ENCODE assay signal across 10 mouse cellular contexts in genomic region chr10:96826234-96826788, GRCm38 (mm10).
A peak's percentile ranks its signal among the peaks of the same experiment; 100 is the strongest.
DNase-seq lines count a peak whose midpoint lies in the region; ATAC-seq lines count a peak whose summit lies in the region.
"Had no signal": no experiment of that assay in that cellular context is flagged by ENCODE, and none has a peak within 500 bp of the region (broad histone marks: within the 10 kb centered on the region; RNA-seq: fewer than 3 reads in every experiment).

No protein-coding gene starts in this region.

- H3K4me3 ChIP-seq in kidney, embryonic 16.5 days (ENCODE audit: low read length): no peak overlapping the region
- H3K4me3 ChIP-seq in embryonic facial prominence, embryonic 13.5 days: no peak overlapping the region
- H3K4me3 ChIP-seq in limb, embryonic 11.5 days (ENCODE audit: low read depth, low read length): no peak overlapping the region
- no peak overlapping the region for H3K4me3 ChIP-seq in neural tube, embryonic 14.5 days (ENCODE audit: low read depth, low read length)

- H3K27me3 ChIP-seq in kidney, embryonic 16.5 days (ENCODE audit: insufficient read depth, low read length): no peaks in the 10 kb centered on the region
- H3K27me3 ChIP-seq in embryonic facial prominence, embryonic 13.5 days: no peaks in the 10 kb centered on the region
- no peaks in the 10 kb centered on the region for H3K27me3 ChIP-seq in limb, embryonic 11.5 days (ENCODE audit: control insufficient read depth, insufficient read depth, low read length)
- H3K27me3 ChIP-seq in neural tube, embryonic 14.5 days (ENCODE audit: control insufficient read depth, insufficient read depth, low read length): no peaks in the 10 kb centered on the region

- no peak for DNase-seq in kidney, postnatal 36 days
- peak; percentile 43 for DNase-seq in limb, embryonic 11.5 days (ENCODE audit: low spot score)
- DNase-seq in frontal cortex, postnatal 10 days (ENCODE audit: low spot score in 2 of 2): no peak
- DNase-seq in cerebellum, adult 9-10 months: no peak
- DNase-seq in layer of hippocampus, adult 9-10 months (ENCODE audit: low spot score): no peak
- DNase-seq: adrenal gland, adult 2 months; heart, adult 18-20 months had no signal

- ATAC-seq in kidney, embryonic 16.5 days (ENCODE audit: low FRiP score, low TSS enrichment): no peak
- no peak for ATAC-seq in embryonic facial prominence, embryonic 13.5 days (ENCODE audit: insufficient number of reproducible peaks, insufficient read depth, low FRiP score, low TSS enrichment, low read depth)
- peak; percentile 63; the same call in 1 of the 2 replicates for ATAC-seq in limb, embryonic 11.5 days (ENCODE audit: insufficient number of reproducible peaks, low FRiP score, low TSS enrichment, low read depth)
- ATAC-seq in neural tube, embryonic 14.5 days (ENCODE audit: low read depth): peak; percentile 51; the same call in 1 of the 2 replicates

- WGBS in kidney, embryonic 16.5 days: 20% methylated on average over 7 of the region's 7 CpGs
- 19% methylated on average over 7 of the region's 7 CpGs for WGBS in embryonic facial prominence, embryonic 13.5 days
- WGBS in limb, embryonic 11.5 days: 19% methylated on average over 7 of the region's 7 CpGs
- 16% methylated on average over 7 of the region's 7 CpGs for WGBS in neural tube, embryonic 14.5 days

- peak overlapping the region; percentile 25 for H3K4me2 ChIP-seq in kidney, embryonic 16.5 days (replicated peaks; ENCODE audit: low read depth, low read length)
- peak overlapping the region; percentile 34 for H3K4me2 ChIP-seq in embryonic facial prominence, embryonic 13.5 days
- no peak overlapping the region for H3K4me2 ChIP-seq in limb, embryonic 11.5 days (ENCODE audit: low read depth, severe bottlenecking)
- peak overlapping the region; percentile 32 for H3K4me2 ChIP-seq in neural tube, embryonic 14.5 days (ENCODE audit: low read depth, low read length)

- peaks cover 11% of the 10 kb centered on the region; the same call in 1 of the 2 replicates for H3K4me1 ChIP-seq in kidney, embryonic 16.5 days (ENCODE audit: insufficient read depth, low read length)
- H3K4me1 ChIP-seq in embryonic facial prominence, embryonic 13.5 days: peaks cover 7% of the 10 kb centered on the region
- peaks cover 10% of the 10 kb centered on the region for H3K4me1 ChIP-seq in limb, embryonic 11.5 days (ENCODE audit: control insufficient read depth, insufficient read depth, low read length)
- H3K4me1 ChIP-seq in neural tube, embryonic 14.5 days (ENCODE audit: control insufficient read depth, insufficient read depth, low read length): no peaks in the 10 kb centered on the region

- H3K36me3 ChIP-seq in kidney, embryonic 16.5 days (ENCODE audit: insufficient read depth, low read length): no peaks in the 10 kb centered on the region
- H3K36me3 ChIP-seq in embryonic facial prominence, embryonic 13.5 days: no peaks in the 10 kb centered on the region
- no peaks in the 10 kb centered on the region for H3K36me3 ChIP-seq in limb, embryonic 11.5 days (ENCODE audit: control insufficient read depth, insufficient read depth, low read length)
- H3K36me3 ChIP-seq in neural tube, embryonic 14.5 days (ENCODE audit: control insufficient read depth, insufficient read depth, low read length): no peaks in the 10 kb centered on the region

- H3K9ac ChIP-seq in kidney, embryonic 16.5 days (replicated peaks; ENCODE audit: low read length): no peak overlapping the region
- H3K9ac ChIP-seq in embryonic facial prominence, embryonic 13.5 days: no peak overlapping the region; the same call in 1 of the 2 replicates
- no peak overlapping the region; the same call in 1 of the 2 replicates for H3K9ac ChIP-seq in limb, embryonic 11.5 days (ENCODE audit: low read length)
- peak overlapping the region; percentile 41; the same call in 1 of the 2 replicates for H3K9ac ChIP-seq in neural tube, embryonic 14.5 days (replicated peaks; ENCODE audit: low read depth, low read length)

- no peak overlapping the region for H3K27ac ChIP-seq in kidney, embryonic 16.5 days (ENCODE audit: low read length)
- no peak overlapping the region for H3K27ac ChIP-seq in embryonic facial prominence, embryonic 13.5 days
- H3K27ac ChIP-seq in limb, embryonic 11.5 days (replicated peaks; ENCODE audit: low read depth, low read length): peak overlapping the region; percentile 47; the same call in 1 of the 2 replicates
- peak overlapping the region; percentile 58; the same call in 1 of the 2 replicates for H3K27ac ChIP-seq in neural tube, embryonic 14.5 days (ENCODE audit: low read depth, low read length)

- no peaks in the 10 kb centered on the region for H3K9me3 ChIP-seq in kidney, embryonic 16.5 days (ENCODE audit: low read length)
- no peaks in the 10 kb centered on the region for H3K9me3 ChIP-seq in embryonic facial prominence, embryonic 13.5 days
- no peaks in the 10 kb centered on the region for H3K9me3 ChIP-seq in limb, embryonic 11.5 days (ENCODE audit: control insufficient read depth, low read length)
- H3K9me3 ChIP-seq in neural tube, embryonic 14.5 days (ENCODE audit: control insufficient read depth, low read length): no peaks in the 10 kb centered on the region

Comparison
In these comparisons a context has a peak if more than half of its experiments do, and no peak if none do; other contexts are left out.
1. ATAC-seq: peak in limb, embryonic 11.5 days (single experiment) and neural tube, embryonic 14.5 days (single experiment); none in kidney, embryonic 16.5 days (single experiment) and embryonic facial prominence, embryonic 13.5 days (single experiment).
2. H3K27ac ChIP-seq: peak in limb, embryonic 11.5 days (single experiment) and neural tube, embryonic 14.5 days (single experiment); none in kidney, embryonic 16.5 days (single experiment) and embryonic facial prominence, embryonic 13.5 days (single experiment).